Mouse (Mus musculus): Measurements from ENCODE around the gene Bean1. TPM values are rescaled to one million over a fixed set of nuclear protein-coding genes. Genes with fewer than 3 reads are reported as not detected.

The Bean1 gene
- polyA plus RNA-seq, 1 experiment from 2014 or later = 0.20 TPM

- Histone ChIP-seq H3K36me3 (no peaks in the 10 kb centered on the region), H3K4me1 (peaks cover 18% of the 10 kb centered on the region), H3K4me3 (no peak overlapping the region), H3K27me3 (ENCODE audit: low read depth, poor library complexity, severe bottlenecking) (no peaks in the 10 kb centered on the region), H3K9me3 (replicated peaks) (no peaks in the 10 kb centered on the region), H3K27ac (replicated peaks) (no peak overlapping the region)
- 91% methylated on average over 4 of the region's 4 CpGs for WGBS
- no peak for DNase-seq (ENCODE audit: low spot score)
Observed at GRCm38 (mm10) chr8:104186827-104187226, 16.6 kb downstream of the Bean1 start.

DNA sequence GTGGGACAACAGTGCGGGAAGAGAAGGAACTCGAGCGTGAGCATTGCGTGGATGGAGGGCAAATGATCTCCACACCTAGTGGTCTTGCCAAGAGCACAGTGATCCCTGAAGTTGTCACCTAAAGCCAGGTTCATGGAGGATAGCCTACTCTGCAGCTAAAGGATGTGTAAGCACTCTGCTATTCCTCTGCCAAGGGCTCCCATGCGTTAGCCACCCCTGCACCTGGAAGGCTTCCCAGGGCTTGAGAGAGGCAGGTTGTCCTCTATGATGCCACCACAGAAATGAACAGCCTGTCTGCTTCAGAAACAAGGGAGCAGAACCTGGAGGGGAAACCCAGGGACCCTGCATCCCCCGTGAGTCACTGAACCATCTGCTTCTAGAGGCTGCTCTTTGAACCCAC is 17.4 kb downstream of the Bean1 start:
- H3K27me3 ChIP-seq (ENCODE audit: low read depth, poor library complexity, severe bottlenecking) = no peaks in the 10 kb centered on the region

DNA sequence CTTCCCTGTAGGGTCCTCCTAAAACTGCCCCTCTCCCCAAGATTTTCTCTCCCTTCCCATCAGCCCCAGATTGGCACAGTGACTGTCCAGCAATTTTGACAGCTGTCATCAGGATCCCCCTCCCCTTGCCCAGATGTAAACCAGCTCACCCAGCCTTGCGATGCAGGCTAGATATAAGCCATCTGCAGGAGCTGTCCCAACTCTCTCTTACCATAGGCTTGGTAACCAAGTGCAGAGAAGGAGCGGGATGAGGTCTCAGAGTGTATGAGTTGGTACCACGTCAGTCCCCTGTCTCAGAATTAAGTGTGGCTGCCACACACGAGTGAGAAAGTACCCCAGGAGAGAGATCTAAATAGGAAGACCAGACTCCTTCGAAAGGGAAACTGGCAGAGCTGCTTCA is 18.2 kb downstream of the Bean1 start:
- Histone ChIP-seq H3K27me3 (ENCODE audit: low read depth, poor library complexity, severe bottlenecking) (no peaks in the 10 kb centered on the region), H3K9me3 (replicated peaks) (no peaks in the 10 kb centered on the region), H3K4me3 (no peak overlapping the region), H3K27ac (replicated peaks) (no peak overlapping the region), H3K4me1 (peaks cover 19% of the 10 kb centered on the region), H3K36me3 (no peaks in the 10 kb centered on the region)
- no peak for DNase-seq (ENCODE audit: low spot score)
- WGBS = 74% methylated on average over 5 of the region's 5 CpGs

More for the DNA sequence above, 17.4 kb downstream of the Bean1 start:
- 89% methylated on average over 6 of the region's 6 CpGs for WGBS
- Histone ChIP-seq H3K27ac (replicated peaks) (no peak overlapping the region), H3K4me3 (no peak overlapping the region), H3K9me3 (replicated peaks) (no peaks in the 10 kb centered on the region), H3K36me3 (no peaks in the 10 kb centered on the region), H3K4me1 (peaks cover 19% of the 10 kb centered on the region)
- DNase-seq (ENCODE audit: low spot score) = no peak

DNA sequence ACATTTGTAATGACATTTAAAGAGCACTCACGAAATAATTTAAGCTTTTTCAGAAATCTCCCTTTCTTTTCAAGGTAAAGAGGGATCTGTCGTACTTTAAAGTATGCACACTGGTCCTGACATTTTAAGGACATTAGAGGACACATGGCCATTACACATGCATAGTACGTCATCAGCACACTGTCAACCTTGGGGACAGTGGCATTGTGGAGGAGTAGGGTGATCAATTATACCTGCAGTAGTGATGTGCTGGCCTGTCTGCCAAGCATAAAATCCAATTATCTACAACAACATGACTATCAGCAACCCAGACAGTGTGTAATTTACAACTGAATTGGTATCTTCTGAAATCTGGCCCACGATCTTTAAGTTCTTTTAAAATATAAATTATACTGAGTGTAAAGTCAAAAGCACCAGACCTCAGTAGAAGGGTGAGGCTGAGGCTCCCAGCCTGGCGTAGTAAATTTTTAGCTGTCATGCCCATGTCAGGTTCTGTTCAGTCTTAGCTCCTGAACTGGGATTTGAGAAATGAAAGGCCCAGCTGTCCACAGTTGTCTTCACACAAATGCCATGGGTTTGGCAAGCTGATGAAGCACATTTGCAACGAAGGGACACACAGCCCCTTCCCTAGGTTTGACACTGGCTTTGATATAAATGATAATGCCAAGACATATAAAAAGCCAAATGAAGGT is 20.7 kb downstream of the Bean1 start:
- no peak overlapping the region for H3K27ac ChIP-seq (replicated peaks)
- no peak for DNase-seq (ENCODE audit: low spot score)
- H3K4me1 ChIP-seq = peaks cover 11% of the 10 kb centered on the region
- H3K36me3 ChIP-seq = no peaks in the 10 kb centered on the region
- 84% methylated on average over 6 of the region's 6 CpGs for WGBS
- H3K27me3 ChIP-seq (ENCODE audit: low read depth, poor library complexity, severe bottlenecking) = no peaks in the 10 kb centered on the region
- H3K4me3 ChIP-seq = no peak overlapping the region
- no peaks in the 10 kb centered on the region for H3K9me3 ChIP-seq (replicated peaks)

DNA sequence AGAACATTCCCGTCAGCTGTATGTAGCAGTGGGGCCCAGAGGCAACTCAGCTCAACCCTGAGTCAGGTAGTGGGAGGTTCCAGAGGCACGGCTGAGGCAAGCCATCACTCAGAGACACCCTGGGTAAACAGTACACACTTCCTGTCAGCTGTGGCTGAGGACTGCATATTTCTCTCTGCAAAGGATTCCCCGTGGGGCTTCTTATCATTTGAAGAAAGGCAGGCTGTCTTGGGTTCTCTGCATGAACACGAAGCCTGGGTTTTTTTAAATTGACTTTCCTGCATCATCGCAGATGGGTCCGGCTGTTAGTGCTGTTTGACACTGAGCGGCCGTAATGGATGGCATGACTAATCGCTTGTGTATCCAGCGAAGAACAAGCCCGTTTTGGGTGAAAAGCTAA is 21.3 kb downstream of the Bean1 start:
- peaks cover 11% of the 10 kb centered on the region for H3K4me1 ChIP-seq
- H3K36me3 ChIP-seq = no peaks in the 10 kb centered on the region
- no peak overlapping the region for H3K27ac ChIP-seq (replicated peaks)
- 62% methylated on average over 11 of the region's 11 CpGs for WGBS
- H3K9me3 ChIP-seq (replicated peaks) = no peaks in the 10 kb centered on the region
- no peak overlapping the region for H3K4me3 ChIP-seq
- H3K27me3 ChIP-seq (ENCODE audit: low read depth, poor library complexity, severe bottlenecking) = no peaks in the 10 kb centered on the region
- no peak for DNase-seq (ENCODE audit: low spot score)

DNA sequence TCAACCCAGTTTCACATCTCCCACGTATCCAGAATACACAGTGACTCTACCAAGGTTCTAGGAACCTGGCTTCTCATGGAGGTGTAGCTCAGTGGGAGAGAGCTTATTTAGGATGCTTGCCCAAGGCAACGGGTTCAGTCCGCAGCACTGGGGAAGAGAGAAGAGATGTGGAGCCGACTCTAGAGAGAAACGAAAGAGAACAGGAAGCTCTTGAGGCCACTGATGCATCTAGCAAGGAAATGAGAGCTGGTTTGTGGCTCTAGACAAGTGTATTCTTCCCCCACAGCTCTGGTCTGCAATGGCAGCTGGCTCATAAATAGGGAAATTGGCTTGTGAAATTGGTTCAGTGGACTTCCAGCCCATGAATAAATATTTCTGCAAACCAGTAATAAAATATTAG is 29.6 kb downstream of the Bean1 start:
- Histone ChIP-seq H3K4me3 (no peak overlapping the region), H3K27me3 (ENCODE audit: low read depth, poor library complexity, severe bottlenecking) (no peaks in the 10 kb centered on the region), H3K27ac (replicated peaks) (no peak overlapping the region), H3K4me1 (peaks cover 1% of the 10 kb centered on the region; the same call in 1 of the 2 replicates), H3K9me3 (replicated peaks) (no peaks in the 10 kb centered on the region), H3K36me3 (no peaks in the 10 kb centered on the region)
- 84% methylated on average over 5 of the region's 5 CpGs for WGBS
- no peak for DNase-seq (ENCODE audit: low spot score)

- 83% methylated on average over 3 of the region's 3 CpGs for WGBS
- H3K4me1 ChIP-seq = peaks cover 6% of the 10 kb centered on the region
- no peak overlapping the region for H3K4me3 ChIP-seq
- H3K9me3 ChIP-seq (replicated peaks) = no peaks in the 10 kb centered on the region
- no peak for DNase-seq (ENCODE audit: low spot score)
- no peak overlapping the region for H3K27ac ChIP-seq (replicated peaks)
- H3K27me3 ChIP-seq (ENCODE audit: low read depth, poor library complexity, severe bottlenecking) = no peaks in the 10 kb centered on the region
- H3K36me3 ChIP-seq = no peaks in the 10 kb centered on the region
Observed at GRCm38 (mm10) chr8:104201622-104202021, 31.4 kb downstream of the Bean1 start.

DNA sequence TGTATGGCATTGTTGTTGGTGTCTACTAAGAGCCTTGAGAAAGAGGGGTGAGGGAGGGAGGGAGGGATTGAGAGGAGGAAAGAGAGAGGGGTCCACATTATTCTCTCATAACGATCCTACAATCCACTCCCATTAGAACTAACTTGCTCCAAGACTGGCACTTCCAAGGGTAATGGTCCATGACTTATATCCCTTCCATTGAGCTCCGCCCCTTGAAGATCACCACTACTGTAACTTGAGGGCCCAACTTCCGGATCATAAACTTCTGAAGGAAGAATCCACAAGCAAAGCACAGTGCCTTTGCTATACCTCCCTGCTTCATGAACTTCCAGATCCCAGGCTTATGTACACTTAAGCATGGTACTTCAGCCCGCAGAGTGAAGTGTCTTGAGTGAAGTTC is 32.1 kb downstream of the Bean1 start:
- 87% methylated on average over 4 of the region's 4 CpGs for WGBS
- no peak for DNase-seq (ENCODE audit: low spot score)
- Histone ChIP-seq H3K4me1 (peaks cover 6% of the 10 kb centered on the region), H3K4me3 (no peak overlapping the region), H3K27ac (replicated peaks) (no peak overlapping the region), H3K27me3 (ENCODE audit: low read depth, poor library complexity, severe bottlenecking) (no peaks in the 10 kb centered on the region), H3K9me3 (replicated peaks) (no peaks in the 10 kb centered on the region), H3K36me3 (no peaks in the 10 kb centered on the region)

DNA sequence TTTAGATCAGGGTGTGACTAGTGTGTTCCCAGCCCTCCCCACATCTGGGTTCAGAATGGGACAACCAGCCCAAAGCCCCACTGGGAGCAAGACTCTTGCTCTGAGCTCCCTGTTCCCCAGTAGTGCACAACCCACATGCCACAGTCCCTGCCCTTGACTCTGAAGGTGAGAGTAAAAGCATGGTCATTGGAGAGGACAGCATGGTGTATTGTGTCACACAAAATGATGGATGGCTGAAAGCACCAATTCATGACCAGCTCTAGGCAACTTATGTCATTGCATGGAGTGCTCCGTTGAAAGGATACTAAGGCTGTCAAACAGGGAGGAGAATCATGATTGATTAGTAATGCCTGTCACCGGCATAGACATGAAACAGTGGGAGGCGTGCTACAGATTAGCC is 35.0 kb downstream of the Bean1 start:
- no peaks in the 10 kb centered on the region for H3K9me3 ChIP-seq (replicated peaks)
- H3K4me1 ChIP-seq = peaks cover 6% of the 10 kb centered on the region
- H3K36me3 ChIP-seq = no peaks in the 10 kb centered on the region
- no peak overlapping the region for H3K27ac ChIP-seq (replicated peaks)
- H3K27me3 ChIP-seq (ENCODE audit: low read depth, poor library complexity, severe bottlenecking) = no peaks in the 10 kb centered on the region
- no peak for DNase-seq (ENCODE audit: low spot score)
- WGBS = 75% methylated on average over 3 of the region's 3 CpGs
- no peak overlapping the region for H3K4me3 ChIP-seq

- no peak for DNase-seq (ENCODE audit: low spot score)
- no peaks in the 10 kb centered on the region; the same call in 1 of the 2 replicates for H3K27me3 ChIP-seq (ENCODE audit: low read depth, poor library complexity, severe bottlenecking)
- H3K36me3 ChIP-seq = no peaks in the 10 kb centered on the region
- H3K4me3 ChIP-seq = no peak overlapping the region
- WGBS = 92% methylated on average over 5 of the region's 5 CpGs
- no peaks in the 10 kb centered on the region for H3K9me3 ChIP-seq (replicated peaks)
- H3K4me1 ChIP-seq = peaks cover 21% of the 10 kb centered on the region
- H3K27ac ChIP-seq (replicated peaks) = no peak overlapping the region
Observed at GRCm38 (mm10) chr8:104217601-104218000, 47.4 kb downstream of the Bean1 start.

GRCm38 (mm10) chr8:104219079-104219478 is 48.8 kb downstream of the Bean1 start:
- no peak overlapping the region for H3K27ac ChIP-seq (replicated peaks)
- H3K9me3 ChIP-seq (replicated peaks) = peaks cover under 1% of the 10 kb centered on the region; the same call in 1 of the 2 replicates
- H3K36me3 ChIP-seq = peaks cover 6% of the 10 kb centered on the region
- H3K4me3 ChIP-seq = no peak overlapping the region
- no peaks in the 10 kb centered on the region for H3K27me3 ChIP-seq (ENCODE audit: low read depth, poor library complexity, severe bottlenecking)
- H3K4me1 ChIP-seq = peaks cover 9% of the 10 kb centered on the region; the same call in 1 of the 2 replicates
- 23% methylated on average over 11 of the region's 11 CpGs for WGBS
- DNase-seq (ENCODE audit: low spot score) = peak; percentile 48

DNA sequence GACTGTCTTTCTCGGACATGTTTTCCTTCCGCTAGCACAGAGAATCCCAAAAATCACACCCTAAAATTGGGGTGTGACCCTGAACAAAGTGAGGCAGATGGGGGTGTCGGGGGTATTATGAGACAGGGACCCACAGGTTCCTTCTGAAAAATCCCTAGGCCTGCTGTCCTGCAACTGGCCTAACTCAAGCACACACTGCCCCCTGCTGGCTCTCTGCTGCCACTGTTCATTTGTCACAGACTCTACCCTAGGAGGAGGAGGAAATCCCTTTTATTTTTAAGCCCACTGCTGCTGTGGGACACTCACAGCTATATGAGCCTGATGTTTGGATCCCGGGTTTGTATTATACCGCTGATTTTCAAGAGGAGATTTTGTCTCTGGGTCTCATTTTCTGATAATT is 49.6 kb downstream of the Bean1 start:
- Histone ChIP-seq H3K4me3 (no peak overlapping the region), H3K36me3 (peaks cover 14% of the 10 kb centered on the region), H3K27ac (replicated peaks) (no peak overlapping the region), H3K9me3 (replicated peaks) (peaks cover 6% of the 10 kb centered on the region; the same call in 1 of the 2 replicates), H3K27me3 (ENCODE audit: low read depth, poor library complexity, severe bottlenecking) (no peaks in the 10 kb centered on the region), H3K4me1 (peaks cover 9% of the 10 kb centered on the region; the same call in 1 of the 2 replicates)
- WGBS = 40% methylated on average over 5 of the region's 5 CpGs
- DNase-seq (ENCODE audit: low spot score) = peak; percentile 82

DNA sequence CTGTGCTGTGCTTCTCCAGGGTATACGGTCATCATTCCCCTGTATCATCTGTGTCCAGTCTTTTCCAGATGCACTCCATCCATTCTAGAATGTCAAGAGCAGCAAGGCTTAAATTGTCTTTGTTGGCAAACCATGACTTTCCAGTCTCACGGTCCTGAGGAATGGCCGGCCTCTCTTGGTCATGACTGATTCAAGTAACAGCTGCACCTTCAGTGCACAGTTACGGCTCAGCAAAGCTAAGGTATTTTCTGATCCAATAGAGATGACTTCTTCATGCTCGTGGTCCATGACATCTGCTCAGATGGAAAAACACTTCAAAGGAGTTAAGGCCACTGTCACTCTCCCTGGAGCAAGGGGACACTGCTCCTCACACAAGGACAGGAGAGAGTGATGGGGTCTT is 56.8 kb downstream of the Bean1 start:
- Histone ChIP-seq H3K27ac (replicated peaks) (no peak overlapping the region), H3K36me3 (peaks cover 85% of the 10 kb centered on the region), H3K27me3 (ENCODE audit: low read depth, poor library complexity, severe bottlenecking) (no peaks in the 10 kb centered on the region), H3K4me3 (no peak overlapping the region), H3K4me1 (peaks cover 5% of the 10 kb centered on the region; the same call in 1 of the 2 replicates), H3K9me3 (replicated peaks) (peaks cover 6% of the 10 kb centered on the region; the same call in 1 of the 2 replicates)
- no peak for DNase-seq (ENCODE audit: low spot score)
- 92% methylated on average over 5 of the region's 5 CpGs for WGBS

Data from midbrain, embryonic 10.5 days (tissue).